Mouse (Mus musculus) thymus, postnatal 25 days (tissue): ENCODE results near the gene Ift20.
"Not testable (repeated sequence)": the region's sequence is repeated elsewhere in the genome, so short reads cannot be mapped to it uniquely, and the experiment has no call there.

ENCODE experiments used
- DNase-seq: peaks from one replicate; pipeline ENCODE4 v3.0.0; 2022

Ift20 gene

GRCm38 (mm10) chr11:78568827-78569226 lies 32.7 kb downstream of the Ift20 start:
- DNase-seq: no peak

- no peak for DNase-seq
Measured at GRCm38 (mm10) chr11:78569806-78570205, 33.6 kb downstream of the Ift20 start.

- DNase-seq: no peak
Measured at GRCm38 (mm10) chr11:78571441-78571840, 35.3 kb downstream of the Ift20 start.

GRCm38 (mm10) chr11:78571854-78572253 lies 35.7 kb downstream of the Ift20 start:
- no peak for DNase-seq

- DNase-seq: not testable (repeated sequence)
Measured at GRCm38 (mm10) chr11:78574031-78574430, 37.9 kb downstream of the Ift20 start.

GRCm38 (mm10) chr11:78574536-78574935 lies 38.4 kb downstream of the Ift20 start:
- no peak for DNase-seq

- no peak for DNase-seq
Measured at GRCm38 (mm10) chr11:78574975-78575374, 38.8 kb downstream of the Ift20 start.

- no peak for DNase-seq
Measured at GRCm38 (mm10) chr11:78582848-78583247, 46.7 kb downstream of the Ift20 start.

- DNase-seq: no peak
Measured at GRCm38 (mm10) chr11:78586099-78586498, 49.9 kb downstream of the Ift20 start.

GRCm38 (mm10) chr11:78587677-78588076 lies 51.5 kb downstream of the Ift20 start:
- not testable (repeated sequence) for DNase-seq
